Comparison of ENCODE assay signal across 8 mouse cellular contexts in the genomic region with DNA sequence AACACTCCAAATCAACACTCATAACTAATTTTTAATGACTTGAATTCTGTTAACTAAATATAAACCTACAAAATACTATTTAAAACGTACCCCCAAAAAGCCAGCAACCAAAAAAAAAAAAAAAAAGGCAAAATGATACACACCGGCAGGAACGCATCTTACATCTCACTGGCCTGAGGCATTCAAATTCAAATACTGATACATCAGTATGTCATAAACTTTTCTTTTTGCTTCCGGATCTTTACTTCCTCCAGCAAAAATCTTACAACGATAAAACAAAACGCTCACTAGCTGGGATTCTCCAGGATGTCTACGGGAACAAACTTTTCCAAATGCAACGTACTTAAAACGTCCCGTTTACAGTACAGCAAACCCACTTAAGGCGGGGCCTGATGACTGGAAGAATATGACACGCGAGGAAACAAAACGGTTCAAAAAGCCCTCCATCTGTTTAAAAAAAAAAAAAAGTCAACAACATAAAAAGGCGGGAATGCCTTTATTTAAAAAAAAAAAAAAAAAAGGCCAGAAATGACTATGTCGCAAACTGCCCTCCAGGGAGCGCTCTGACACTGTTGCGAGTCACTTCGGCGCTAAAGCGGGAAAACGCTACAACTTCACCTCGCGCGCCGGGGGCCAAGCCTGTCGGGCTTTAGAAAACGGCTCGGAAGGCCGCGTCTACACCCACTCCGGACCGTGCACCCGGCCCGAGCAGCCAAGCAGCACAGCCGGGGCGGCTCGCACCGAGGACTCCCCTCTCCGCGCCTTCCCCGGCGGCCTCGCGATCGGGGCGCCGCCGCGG. TPM values are rescaled to one million over a fixed set of nuclear protein-coding genes. Genes with fewer than 3 reads are reported as not detected.
DNase-seq lines count a peak whose midpoint lies in the region.

No protein-coding gene starts in this region.

- H3K9me3 ChIP-seq in embryonic facial prominence, embryonic 10.5 days = no peaks in the 10 kb centered on the region

- peak overlapping the region; percentile 100 for H3K27ac ChIP-seq in embryonic facial prominence, embryonic 10.5 days (replicated peaks)

- H3K27me3 ChIP-seq in embryonic facial prominence, embryonic 10.5 days (replicated peaks; ENCODE audit: low read depth, poor library complexity, severe bottlenecking) = no peaks in the 10 kb centered on the region

- peak; percentile 85 to 86 for DNase-seq in left cerebral cortex, adult 18-20 months (ENCODE audit: low spot score in 2 of 2)
- no peak for DNase-seq in left cerebral cortex, adult 11 months (ENCODE audit: low spot score)
- peak; percentile 90 for DNase-seq in embryonic facial prominence, embryonic 10.5 days (ENCODE audit: low spot score)
- DNase-seq in heart, adult 11 months = peak; percentile 98
- peak; percentile 86 for DNase-seq in kidney, adult 18-20 months
- DNase-seq in liver = peak; percentile 90
- peak; percentile 70 to 78 for DNase-seq in monocyte, adult 2 months (ENCODE audit: low read depth in 1 of 2, low spot score in 2 of 2)
- peak; percentile 83 to 89 for DNase-seq in spleen, postnatal 36 days (ENCODE audit: low spot score in 2 of 2)

- peaks cover 36% of the 10 kb centered on the region for H3K36me3 ChIP-seq in embryonic facial prominence, embryonic 10.5 days (replicated peaks)

- peaks cover 28% of the 10 kb centered on the region for H3K4me1 ChIP-seq in embryonic facial prominence, embryonic 10.5 days

- peak overlapping the region; percentile 96 for H3K4me3 ChIP-seq in embryonic facial prominence, embryonic 10.5 days

- WGBS in embryonic facial prominence, embryonic 10.5 days = under 1% methylated on average over 50 of the region's 50 CpGs

RNA-seq across cellular contexts. Expression of gene Tmpo, which starts 10.8 kb away (rescaled TPM):
- 10 to 100 TPM; 44.1 to 49.8 TPM for total RNA-seq in left cerebral cortex, adult 18-20 months (2021)
- 260 and 265 TPM in 2 replicates for polyA plus RNA-seq in embryonic facial prominence, embryonic 10.5 days (2016; fragmentation: Nextera tagmentation; extraction: Ambion mirVana)

RNA-seq across cellular contexts. Expression of gene Slc25a3, which starts 46.5 kb away (rescaled TPM):
- total RNA-seq in left cerebral cortex, adult 18-20 months (2021) = 100 to 1,000 TPM; 557 to 570 TPM
- polyA plus RNA-seq in embryonic facial prominence, embryonic 10.5 days (2016; fragmentation: Nextera tagmentation; extraction: Ambion mirVana) = 397 and 400 TPM in 2 replicates
